Mouse (Mus musculus) olfactory bulb, adult 2 months (tissue): ENCODE results near the gene Thrap3. TPM values are rescaled to one million over a fixed set of nuclear protein-coding genes. Genes with fewer than 3 reads are reported as not detected.

Experiments
- H3K27ac ChIP-seq: fragments of 200-500 bp; 2 replicates; pipeline ENCODE4 v1.5.1; 2012; ENCODE audit warnings: low read depth, low read length; ENCODE audit not compliant: insufficient read depth
- H3K4me1 ChIP-seq: fragments of 200-500 bp; 2 replicates; pipeline ENCODE4 v1.6.1; 2012; ENCODE audit warnings: low read length; ENCODE audit not compliant: control insufficient read depth, insufficient read depth
- H3K4me3 ChIP-seq: fragments of 200-500 bp; 2 replicates; pipeline ENCODE4 v1.5.1; 2012; ENCODE audit warnings: mild to moderate bottlenecking, low read depth, low read length, moderate library complexity; ENCODE audit not compliant: insufficient read depth
- CTCF ChIP-seq: fragments of 200-500 bp; IDR thresholded peaks from 2 replicates; pipeline ENCODE4 v1.5.1; 2012; ENCODE audit warnings: low read depth, mild to moderate bottlenecking, low read length, moderate library complexity; ENCODE audit not compliant: insufficient read depth
- POLR2A ChIP-seq: fragments of 200-500 bp; IDR thresholded peaks from 2 replicates; pipeline ENCODE4 v1.6.1; 2012; ENCODE audit warnings: mild to moderate bottlenecking, low read depth, low read length, moderate library complexity; ENCODE audit not compliant: insufficient read depth
- WGBS: fragments of 180-500 bp; shearing (Covaris S2); methylation state at CpG from one replicate; pipeline ENCODE4 v1.1.7; 2018; 5-methylcytosine and 5-hydroxymethylcytosine counted together
- polyA plus RNA-seq: library from polyadenylated mRNA; stranded (reverse); fragments of >200 nt; gene quantifications from 2 replicates; pipeline ENCODE4 v1.2.4, GENCODE M21; 2012; ENCODE audit warnings: low replicate concordance; ENCODE audit not compliant: missing spikeins, insufficient read depth, insufficient read length

Thrap3 gene
- polyA plus RNA-seq, 1 experiment: 165 TPM

DNA sequence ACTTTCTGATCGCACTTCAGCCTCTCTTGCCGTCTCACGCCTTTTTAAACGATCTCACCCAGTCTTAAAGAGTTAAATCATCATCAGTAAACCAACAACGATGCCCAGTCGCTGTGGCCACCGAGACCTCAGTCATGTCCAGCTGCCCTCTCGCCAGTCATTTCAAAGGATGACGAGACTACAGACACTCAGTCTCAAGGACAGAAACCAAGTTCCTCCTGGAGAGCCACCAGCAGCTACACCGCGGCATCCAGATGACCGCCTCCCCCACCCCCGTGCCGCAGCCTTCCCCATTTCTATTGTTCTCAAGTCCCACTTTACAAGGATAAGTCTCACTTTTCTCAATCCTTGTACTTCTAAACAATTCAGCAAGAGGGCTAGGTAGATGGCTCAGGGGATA, 49.7 kb downstream of the Thrap3 start:
- H3K27ac ChIP-seq: no peak overlapping the region
- H3K4me3 ChIP-seq: no peak overlapping the region
- WGBS: 62% methylated on average over 14 of the region's 14 CpGs
- TF ChIP-seq POLR2A (no peak), CTCF (no peak)
- peaks cover 25% of the 10 kb centered on the region for H3K4me1 ChIP-seq

DNA sequence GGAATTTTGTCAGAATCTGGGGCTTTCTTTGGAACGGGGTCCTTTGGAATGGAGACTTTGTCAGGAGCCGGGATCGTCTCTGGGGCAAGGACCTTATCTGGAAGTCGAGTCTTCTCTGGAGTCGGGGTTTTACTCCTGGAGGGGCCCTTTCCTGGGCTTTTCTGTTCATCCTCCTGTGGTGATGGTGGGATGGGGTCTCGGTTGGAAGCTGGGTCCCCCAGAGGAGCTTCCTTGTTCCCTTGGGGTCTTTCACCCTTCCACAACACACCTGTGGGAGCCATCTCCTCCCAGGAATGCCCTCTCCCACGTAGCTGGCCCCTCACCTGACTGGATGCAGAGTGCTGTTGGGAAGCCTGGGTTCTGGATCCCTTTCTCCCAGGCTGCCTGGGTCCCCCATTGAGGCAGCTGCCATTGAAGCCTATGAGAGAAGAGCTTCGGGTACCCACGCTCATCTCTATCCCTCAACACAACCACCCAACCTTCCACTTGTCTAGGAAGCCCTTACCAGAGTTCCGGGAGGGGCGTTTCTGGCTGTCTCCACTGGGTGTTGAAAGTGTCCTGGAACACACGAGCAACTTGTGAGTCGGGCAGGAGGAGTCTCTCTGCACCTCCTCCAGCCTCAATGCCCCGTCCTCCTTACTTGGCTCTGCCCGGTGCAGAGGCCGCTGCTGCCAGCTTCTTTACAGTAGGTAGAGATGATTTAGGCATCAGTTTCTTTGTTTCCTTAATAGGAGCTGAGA, 50.7 kb downstream of the Thrap3 start:
- Histone ChIP-seq H3K4me3 (no peak overlapping the region), H3K4me1 (peaks cover 31% of the 10 kb centered on the region), H3K27ac (no peak overlapping the region)
- WGBS: 86% methylated on average over 16 of the region's 16 CpGs
- TF ChIP-seq CTCF: no peak
- no peak for TF ChIP-seq POLR2A

GRCm38 (mm10) chr4:126150949-126151320, 51.6 kb downstream of the Thrap3 start:
- no peak overlapping the region for H3K4me3 ChIP-seq
- WGBS: 82% methylated on average over 6 of the region's 6 CpGs
- TF ChIP-seq POLR2A (no peak), CTCF (no peak)
- H3K4me1 ChIP-seq: peaks cover 31% of the 10 kb centered on the region
- H3K27ac ChIP-seq: no peak overlapping the region

GRCm38 (mm10) chr4:126150297-126150948, 52.1 kb downstream of the Thrap3 start:
- H3K4me1 ChIP-seq: peaks cover 31% of the 10 kb centered on the region
- no peak overlapping the region for H3K27ac ChIP-seq
- H3K4me3 ChIP-seq: no peak overlapping the region
- TF ChIP-seq CTCF (no peak), POLR2A (no peak)
- WGBS: 71% methylated on average over 16 of the region's 16 CpGs

DNA sequence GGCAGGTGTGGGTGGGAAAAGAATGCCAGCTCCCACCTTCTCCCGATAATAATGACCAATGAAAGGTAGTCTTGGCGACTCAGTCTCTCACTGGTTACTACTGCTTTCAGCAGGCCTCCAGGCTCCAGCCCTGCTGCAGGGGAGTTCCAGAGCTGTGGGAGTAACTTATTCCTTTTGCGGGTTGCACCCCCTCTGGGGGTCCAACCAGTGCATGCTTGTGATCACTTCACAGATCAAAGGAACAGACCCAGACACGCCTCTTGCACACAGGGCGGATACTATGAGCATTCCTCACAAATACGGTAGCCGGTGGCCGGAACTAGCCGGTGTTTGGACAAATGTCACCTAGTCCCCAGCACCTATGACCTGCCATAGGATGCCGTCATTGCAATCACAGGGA, 52.8 kb downstream of the Thrap3 start:
- Histone ChIP-seq H3K4me3 (no peak overlapping the region), H3K27ac (no peak overlapping the region), H3K4me1 (peaks cover 31% of the 10 kb centered on the region)
- WGBS: 84% methylated on average over 10 of the region's 10 CpGs
- TF ChIP-seq POLR2A: no peak
- no peak for TF ChIP-seq CTCF

DNA sequence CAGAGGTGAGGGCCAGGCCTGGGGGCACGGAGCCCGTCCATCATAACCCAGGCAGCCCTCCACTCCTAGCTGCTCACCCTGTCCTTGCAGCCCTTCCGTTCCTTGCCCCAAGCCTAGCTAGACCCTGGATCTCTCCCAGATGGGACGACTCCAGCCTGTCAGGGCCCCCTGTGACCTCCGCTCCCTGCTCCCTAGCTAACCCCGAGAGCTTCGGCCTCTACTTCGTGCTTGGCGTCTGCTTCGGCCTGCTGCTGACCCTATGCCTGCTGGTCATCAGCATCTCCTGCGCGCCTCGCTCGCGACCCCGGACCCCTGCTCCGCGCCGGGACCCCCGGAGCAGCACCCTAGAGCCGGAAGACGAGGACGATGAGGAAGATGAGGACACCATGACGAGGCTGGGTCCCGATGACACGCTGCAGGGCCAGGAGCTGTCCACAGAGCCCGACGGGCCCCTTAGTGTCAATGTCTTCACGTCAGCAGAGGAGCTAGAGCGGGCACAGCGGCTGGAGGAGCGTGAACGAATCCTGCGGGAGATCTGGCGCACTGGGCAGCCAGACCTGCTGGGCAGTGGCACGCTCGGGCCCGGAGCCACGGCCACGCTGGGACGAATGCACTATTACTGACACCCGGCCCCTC, 53.4 kb downstream of the Thrap3 start:
- TF ChIP-seq CTCF: no peak
- TF ChIP-seq POLR2A: no peak
- H3K4me1 ChIP-seq: peaks cover 31% of the 10 kb centered on the region
- no peak overlapping the region for H3K27ac ChIP-seq
- 47% methylated on average over 42 of the region's 42 CpGs for WGBS
- H3K4me3 ChIP-seq: peak overlapping the region; percentile 58

DNA sequence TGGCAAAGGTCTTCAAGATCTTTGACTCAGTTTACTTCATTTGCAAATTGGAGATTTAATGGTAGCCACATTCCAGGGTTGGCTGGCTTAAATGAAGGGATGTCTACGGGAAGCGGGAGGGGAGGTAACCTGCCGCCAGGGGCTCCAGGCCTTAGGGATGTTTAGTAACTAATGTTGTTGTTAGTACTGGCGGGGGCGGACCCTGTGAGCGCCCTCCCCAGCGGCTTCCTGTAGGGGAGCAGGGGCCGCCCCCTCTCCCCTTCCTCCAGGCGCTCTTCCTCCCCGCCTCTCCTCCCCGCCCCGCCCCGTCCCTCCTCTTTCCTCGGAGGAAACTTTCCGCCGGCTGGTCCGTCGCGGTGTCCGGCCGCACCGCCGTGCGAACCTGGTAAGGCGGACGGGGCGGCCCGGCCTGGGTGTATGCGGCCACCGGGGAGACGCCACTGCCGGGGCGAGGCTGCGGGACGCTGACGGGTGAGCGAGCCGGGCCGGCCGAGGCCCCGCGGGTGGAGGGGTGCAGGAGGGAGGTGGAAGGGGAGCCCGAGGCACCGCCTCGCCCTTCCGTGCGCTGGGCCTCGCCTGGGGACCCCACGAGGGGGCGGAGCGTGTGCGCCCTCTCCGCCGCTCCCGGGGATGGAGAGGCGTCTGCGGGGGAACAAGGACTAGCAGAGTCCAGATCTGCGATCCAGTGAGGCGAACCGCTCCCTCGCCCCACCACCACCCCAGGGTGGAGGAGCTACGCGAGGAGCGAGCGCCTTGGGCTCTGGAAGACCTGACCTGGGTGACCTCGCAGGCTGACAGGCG, 54.2 kb downstream of the Thrap3 start:
- peaks cover 31% of the 10 kb centered on the region for H3K4me1 ChIP-seq
- no peak overlapping the region for H3K27ac ChIP-seq
- peak overlapping the region; percentile 58 for H3K4me3 ChIP-seq
- 2% methylated on average over 67 of the region's 67 CpGs for WGBS
- TF ChIP-seq CTCF (no peak), POLR2A (no peak)

- peaks cover 31% of the 10 kb centered on the region for H3K4me1 ChIP-seq
- TF ChIP-seq CTCF: no peak
- no peak for TF ChIP-seq POLR2A
- H3K27ac ChIP-seq: no peak within 1 kb of the TSS
- peak within 1 kb of the TSS; percentile 58 for H3K4me3 ChIP-seq
- WGBS: 24% methylated on average over 24 of the region's 24 CpGs
Measured at GRCm38 (mm10) chr4:126147533-126148160, 54.9 kb downstream of the Thrap3 start, which contains the start of gene Eva1b. Eva1b (plus strand) TSS chr4:126147744.
